Mouse (Mus musculus) C2C12 (cell line): ENCODE results near the gene Selenow. TPM values are rescaled to one million over a fixed set of nuclear protein-coding genes. Genes with fewer than 3 reads are reported as not detected.

Experiments
- H3K27me3 ChIP-seq: one replicate; pipeline ENCODE4 v1.6.1; 2011; ENCODE audit not compliant: control insufficient read depth, insufficient read depth, insufficient read length
- H3K36me3 ChIP-seq: one replicate; pipeline ENCODE4 v1.6.1; 2011; ENCODE audit not compliant: control insufficient read depth, insufficient read depth
- H3K4me3 ChIP-seq: one replicate; pipeline ENCODE4 v1.5.1; 2011; ENCODE audit warnings: mild to moderate bottlenecking, control low read depth; ENCODE audit not compliant: poor library complexity, insufficient read depth, severe bottlenecking
- H3K79me2 ChIP-seq: one replicate; pipeline ENCODE4 v1.6.1; 2011; ENCODE audit not compliant: control insufficient read depth, insufficient read depth
- H3K79me3 ChIP-seq: one replicate; pipeline ENCODE4 v1.6.1; 2011; ENCODE audit warnings: low read depth, control low read depth
- H3ac ChIP-seq: one replicate; pipeline ENCODE3; 2011; ENCODE audit warnings: low read depth; ENCODE audit not compliant: control insufficient read depth, insufficient read length
- CEBPB ChIP-seq: IDR thresholded peaks from one replicate; pipeline ENCODE4 v1.6.1; 2011; ENCODE audit warnings: low read depth, mild to moderate bottlenecking, control low read depth, moderate library complexity
- CTCF ChIP-seq: IDR thresholded peaks from one replicate; pipeline ENCODE4 v1.5.1; 2011; ENCODE audit not compliant: control insufficient read depth, insufficient read depth, insufficient read length
- FOSL1 ChIP-seq: IDR thresholded peaks from one replicate; pipeline ENCODE4 v1.8.0; 2011; ENCODE audit warnings: mild to moderate bottlenecking, low read length; ENCODE audit not compliant: poor library complexity, insufficient read depth, severe bottlenecking
- MAX ChIP-seq: IDR thresholded peaks from one replicate; pipeline ENCODE4 v1.6.1; 2011; ENCODE audit warnings: mild to moderate bottlenecking, control low read depth
- MYOD1 ChIP-seq: IDR thresholded peaks from one replicate; pipeline ENCODE4 v1.6.1; 2011; ENCODE audit warnings: low read depth; ENCODE audit not compliant: control insufficient read depth, insufficient read length
- MYOG ChIP-seq: IDR thresholded peaks from one replicate; pipeline ENCODE4 v1.6.1; 2011; ENCODE audit not compliant: control insufficient read depth, insufficient read length; ENCODE audit errors: extremely low read depth
- USF1 ChIP-seq: IDR thresholded peaks from one replicate; pipeline ENCODE4 v1.6.1; 2011; ENCODE audit warnings: low read depth, mild to moderate bottlenecking, control low read depth, moderate library complexity
- polyA plus RNA-seq: library from polyadenylated mRNA; unstranded; fragments of >200 nt; fragmentation: generic; extraction: Trizol; gene quantifications from one replicate; pipeline ENCODE4 v1.2.1, GENCODE M21; 2012; ENCODE audit warnings: missing spikeins

The Selenow gene
- polyA plus RNA-seq, 1 experiment: 423 TPM

GRCm38 (mm10) chr7:15962311-15963288, 40.4 kb upstream of the Selenow start:
- Histone ChIP-seq H3K4me3 (no peak overlapping the region), H3K79me2 (peaks cover 75% of the 10 kb centered on the region), H3K79me3 (peaks cover 48% of the 10 kb centered on the region), H3K36me3 (peaks cover 56% of the 10 kb centered on the region), H3ac (peak overlapping the region; percentile 60), H3K27me3 (no peaks in the 10 kb centered on the region)
- TF ChIP-seq MAX (peak; percentile 15), CTCF (no peak), MYOD1 (peak; percentile 88)

- H3K79me2 ChIP-seq: peaks cover 73% of the 10 kb centered on the region
- TF ChIP-seq CEBPB: no peak
- TF ChIP-seq FOSL1: no peak
- TF ChIP-seq MYOG: no peak
- no peak for TF ChIP-seq USF1
- no peaks in the 10 kb centered on the region for H3K27me3 ChIP-seq
- peak overlapping the region; percentile 16 for H3ac ChIP-seq
- H3K36me3 ChIP-seq: peaks cover 64% of the 10 kb centered on the region
- peaks cover 49% of the 10 kb centered on the region for H3K79me3 ChIP-seq
- H3K4me3 ChIP-seq: no peak overlapping the region
Observed at GRCm38 (mm10) chr7:15961798-15962197, 39.6 kb upstream of the Selenow start.

DNA sequence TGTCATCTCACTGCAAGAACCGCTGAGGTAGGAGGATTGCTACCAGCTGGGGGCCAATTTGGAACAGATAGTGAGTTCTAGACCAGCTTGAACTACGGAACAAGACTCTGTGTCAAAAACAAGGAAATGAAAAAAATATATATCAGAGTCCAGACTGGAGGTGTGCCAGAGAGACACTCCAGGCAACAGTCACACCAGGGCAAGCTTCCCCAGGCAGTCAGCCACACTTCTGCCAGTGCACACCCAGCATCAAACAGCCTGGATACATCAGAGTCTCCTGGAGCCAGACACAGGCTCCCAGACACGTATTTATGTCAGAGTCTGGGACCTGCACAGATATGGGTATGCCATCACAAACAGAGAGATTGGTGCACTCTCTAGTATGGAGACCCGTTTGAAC, 39.0 kb upstream of the Selenow start:
- Histone ChIP-seq H3K4me3 (no peak overlapping the region), H3K79me2 (peaks cover 72% of the 10 kb centered on the region), H3K27me3 (no peaks in the 10 kb centered on the region), H3K36me3 (peaks cover 70% of the 10 kb centered on the region), H3K79me3 (peaks cover 45% of the 10 kb centered on the region), H3ac (peak overlapping the region; percentile 14)
- no peak for TF ChIP-seq CEBPB
- TF ChIP-seq USF1: no peak
- TF ChIP-seq MYOD1: no peak
- no peak for TF ChIP-seq FOSL1
- no peak for TF ChIP-seq CTCF
- no peak for TF ChIP-seq MYOG
- TF ChIP-seq MAX: no peak

DNA sequence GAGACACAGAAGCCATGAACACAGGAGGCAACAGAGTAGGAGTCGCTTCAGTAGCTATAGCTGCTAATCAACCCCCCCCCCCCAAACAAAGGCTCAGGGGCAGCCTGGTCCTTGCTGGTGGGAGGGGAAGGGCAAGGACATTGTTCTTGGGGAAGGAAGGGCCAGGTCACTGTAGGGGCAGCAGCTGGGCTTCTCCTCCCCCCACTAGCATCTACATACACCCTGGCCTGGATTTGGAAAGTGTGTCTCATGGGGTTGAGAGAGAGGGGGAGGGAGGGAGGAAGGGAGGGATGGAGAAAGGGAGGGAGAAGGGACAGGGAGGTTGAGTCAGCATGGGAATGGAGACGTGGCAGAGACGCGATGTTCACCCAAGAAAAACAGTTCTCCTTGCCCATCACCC, 38.5 kb upstream of the Selenow start:
- TF ChIP-seq CEBPB (no peak), MAX (peak; percentile 17)
- H3K79me3 ChIP-seq: peaks cover 42% of the 10 kb centered on the region
- H3K79me2 ChIP-seq: peaks cover 67% of the 10 kb centered on the region
- H3K27me3 ChIP-seq: no peaks in the 10 kb centered on the region
- no peak overlapping the region for H3ac ChIP-seq
- H3K4me3 ChIP-seq: no peak overlapping the region
- H3K36me3 ChIP-seq: peaks cover 75% of the 10 kb centered on the region

DNA sequence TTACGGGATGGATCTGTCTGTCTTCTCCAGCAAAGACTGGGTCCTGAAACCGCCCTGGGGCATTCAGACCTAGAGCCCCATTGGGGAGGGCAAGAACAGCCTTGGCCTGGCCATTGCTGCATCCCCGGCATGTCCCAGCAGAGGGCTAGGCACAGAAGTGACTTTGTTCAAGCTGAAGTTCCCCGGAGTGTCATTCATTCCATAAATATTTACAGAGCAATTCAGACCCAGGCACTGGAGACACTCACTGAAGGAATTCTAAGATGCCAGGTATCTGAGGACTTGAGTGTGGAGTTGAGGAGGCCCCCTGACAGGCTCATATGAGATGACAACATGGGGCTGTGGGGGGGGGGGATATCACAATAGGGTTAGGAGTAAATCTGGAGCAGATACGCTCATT, 33.9 kb upstream of the Selenow start:
- Histone ChIP-seq H3K4me3 (no peak overlapping the region), H3K79me3 (peaks cover 26% of the 10 kb centered on the region), H3K79me2 (peaks cover 33% of the 10 kb centered on the region), H3K27me3 (no peaks in the 10 kb centered on the region), H3ac (no peak overlapping the region), H3K36me3 (peaks cover 95% of the 10 kb centered on the region)
- TF ChIP-seq MAX (no peak), CEBPB (no peak), MYOD1 (no peak)

DNA sequence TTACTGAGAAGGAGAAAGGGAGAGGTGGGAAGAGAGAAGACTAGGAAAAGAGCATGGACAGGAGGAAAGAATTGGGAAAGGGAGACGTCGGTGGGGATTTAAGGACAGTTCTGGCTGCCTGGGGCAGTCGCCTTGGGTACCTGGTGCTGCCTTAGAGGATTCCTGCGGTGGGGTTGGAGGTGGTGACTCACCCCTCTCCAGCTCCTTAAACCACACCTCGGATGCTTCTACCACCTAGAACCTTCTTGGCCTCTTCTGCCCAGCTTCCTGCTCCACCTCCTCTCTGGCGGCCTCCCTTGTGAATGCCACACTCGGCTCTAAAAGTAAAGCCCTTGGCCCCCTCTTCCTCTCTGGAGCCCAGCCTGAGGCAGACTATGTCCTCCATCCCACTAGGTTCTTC, 33.3 kb upstream of the Selenow start:
- H3K79me2 ChIP-seq: peaks cover 33% of the 10 kb centered on the region
- no peak overlapping the region for H3K4me3 ChIP-seq
- peaks cover 26% of the 10 kb centered on the region for H3K79me3 ChIP-seq
- no peaks in the 10 kb centered on the region for H3K27me3 ChIP-seq
- peaks cover 99% of the 10 kb centered on the region for H3K36me3 ChIP-seq
- no peak overlapping the region for H3ac ChIP-seq
- TF ChIP-seq MYOG (no peak), MAX (no peak), CTCF (no peak), FOSL1 (no peak), CEBPB (no peak), MYOD1 (no peak), USF1 (no peak)
